Mouse (Mus musculus) myocyte (in vitro differentiated cells): ENCODE data around the gene Mfrp.

Experiments
- E2F4 ChIP-seq: IDR thresholded peaks from one replicate; pipeline ENCODE4 v1.6.1; 2011; ENCODE audit warnings: mild to moderate bottlenecking, control low read depth, moderate library complexity; ENCODE audit not compliant: insufficient read depth
- MYOD1 ChIP-seq, 3 experiments: IDR thresholded peaks; one replicate each; pipeline ENCODE4 v1.6.1; 2011; ENCODE audit warnings: control low read depth in 2 of 3, low read depth in 2 of 3, mild to moderate bottlenecking in 2 of 3, moderate library complexity in 1 of 3; ENCODE audit not compliant: insufficient read length in 2 of 3, control insufficient read depth in 1 of 3

DNA sequence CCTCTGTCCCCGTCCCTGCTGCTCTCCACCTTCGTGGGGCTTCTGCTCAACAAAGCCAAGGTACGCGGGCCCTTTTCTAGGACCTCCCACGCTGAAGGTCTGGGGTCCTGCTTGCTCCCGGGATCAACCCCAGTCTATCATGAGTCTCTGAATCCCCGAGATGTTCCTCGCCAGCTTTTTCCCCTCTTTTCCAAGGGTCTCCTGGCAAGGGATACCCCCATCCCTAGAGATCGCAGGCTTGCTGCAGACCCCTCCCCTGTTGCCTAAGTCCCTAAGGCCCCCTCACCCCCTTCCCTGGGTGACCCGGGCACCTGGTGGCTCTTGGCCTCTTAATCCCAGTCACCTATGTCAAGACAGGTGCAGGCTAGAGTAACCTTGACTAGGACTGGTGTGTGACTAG lies 16.3 kb upstream of the Mfrp start:
- no peak for TF ChIP-seq E2F4
- no peak for TF ChIP-seq MYOD1 (IDR thresholded peaks at IDR 0.05; ENCODE audit: control insufficient read depth in 1 of 3, insufficient read length in 2 of 3, low read depth in 2 of 3)
